Mouse (Mus musculus): Measurements from ENCODE around the gene Phf10.
A peak's percentile ranks its signal among the peaks of the same experiment; 100 is the strongest.
"Not testable (repeated sequence)": the region's sequence is repeated elsewhere in the genome, so short reads cannot be mapped to it uniquely, and the experiment has no call there.

The Phf10 gene

DNA sequence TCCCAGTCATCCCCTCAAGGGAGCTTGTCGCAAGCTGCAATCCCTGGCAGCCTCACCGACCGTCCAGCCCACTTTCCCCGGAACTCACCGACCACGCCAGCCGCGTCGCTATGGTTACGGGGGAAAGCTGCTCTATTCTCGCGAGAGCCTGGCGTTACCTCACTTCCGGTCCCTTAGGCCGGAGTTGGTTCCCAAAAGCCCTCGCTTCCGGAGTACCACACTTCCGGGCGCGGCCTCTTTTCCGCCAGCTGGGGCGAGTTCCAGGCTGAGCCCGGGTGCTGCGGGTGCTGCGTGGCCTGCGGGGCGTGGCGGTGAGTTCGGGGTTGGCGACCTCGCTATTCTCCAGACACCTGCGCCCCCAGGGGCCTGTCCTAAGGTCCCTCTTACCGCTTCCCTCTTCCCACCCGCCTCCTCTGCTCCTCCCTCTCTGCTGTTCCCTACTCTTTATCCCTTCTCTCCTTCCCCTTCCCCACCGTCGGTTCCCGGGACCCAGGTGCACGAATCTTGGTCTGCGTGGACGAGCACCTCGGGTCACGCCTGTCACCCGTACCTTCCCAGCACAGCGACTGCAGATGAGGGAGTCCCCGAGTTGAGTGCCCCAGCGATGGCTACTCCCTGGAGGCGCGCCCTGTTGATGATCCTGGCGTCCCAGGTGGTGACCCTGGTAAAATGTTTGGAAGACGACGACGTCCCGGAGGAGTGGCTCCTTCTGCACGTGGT lies 17.9 kb downstream of the Phf10 start, which contains the start of the genes Wdr27 and 1600012H06Rik:
Gene Wdr27, minus strand, starts transcription at position 150 of the 720 bp plus-strand sequence.
Gene 1600012H06Rik, plus strand, starts transcription at position 176 of the 720 bp plus-strand sequence.
- peak; percentile 100 for DNase-seq

DNA sequence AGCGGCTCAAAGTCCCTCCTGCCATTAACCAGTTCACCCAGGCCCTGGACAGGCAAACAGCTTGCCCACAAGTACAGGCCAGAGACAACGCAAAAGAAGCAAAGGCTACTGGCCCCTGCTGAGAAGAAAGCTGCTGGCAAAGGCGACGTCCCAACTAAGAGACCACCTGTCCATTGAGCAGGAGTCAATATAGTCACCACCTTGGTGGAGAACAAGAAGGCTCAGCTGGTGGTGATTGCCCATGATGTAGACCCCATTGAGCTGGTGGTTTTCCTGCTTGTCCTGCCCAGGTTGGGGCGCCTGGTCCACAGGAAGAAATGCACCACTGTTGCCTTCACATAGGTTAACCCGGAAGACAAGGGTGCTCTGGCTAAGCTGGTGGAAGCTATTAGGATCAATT lies 18.9 kb downstream of the Phf10 start:
- not testable (repeated sequence) for DNase-seq

DNA sequence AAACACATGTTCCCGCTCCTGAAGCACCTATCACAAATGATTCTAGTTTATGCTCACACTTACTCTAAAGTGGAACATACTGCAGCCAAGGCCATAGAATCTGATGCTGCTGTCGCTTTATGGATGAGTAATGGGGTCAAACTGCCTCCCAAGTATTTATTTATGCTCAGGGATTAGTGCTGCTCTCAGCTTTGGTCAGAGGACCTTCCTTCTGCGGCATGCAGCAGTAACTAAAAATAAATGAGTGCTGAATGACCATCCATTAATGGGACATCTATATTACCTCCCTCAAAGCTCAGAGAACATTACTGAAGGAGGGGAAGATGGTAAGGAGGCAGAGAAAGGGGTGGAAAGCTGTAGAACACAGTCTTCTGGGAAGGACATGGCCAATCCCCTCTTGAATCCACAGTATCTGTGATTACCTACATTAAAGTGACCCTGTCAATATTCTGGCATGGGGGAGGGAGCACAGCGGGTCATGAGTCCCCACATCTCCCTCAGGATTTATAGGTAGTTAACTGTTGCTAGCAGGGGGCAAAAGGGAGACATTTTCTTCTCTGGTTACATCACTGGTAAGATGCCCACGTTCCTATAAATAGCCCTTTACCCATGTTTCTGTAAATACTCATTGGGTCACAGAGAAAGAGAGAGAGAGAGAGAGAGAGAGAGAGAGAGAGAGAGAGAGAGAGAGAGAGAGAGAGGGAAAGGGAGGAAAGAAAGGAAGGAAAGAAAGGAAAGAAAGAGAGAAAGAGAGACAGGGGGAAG lies 25.1 kb downstream of the Phf10 start:
- no peak for DNase-seq

DNA sequence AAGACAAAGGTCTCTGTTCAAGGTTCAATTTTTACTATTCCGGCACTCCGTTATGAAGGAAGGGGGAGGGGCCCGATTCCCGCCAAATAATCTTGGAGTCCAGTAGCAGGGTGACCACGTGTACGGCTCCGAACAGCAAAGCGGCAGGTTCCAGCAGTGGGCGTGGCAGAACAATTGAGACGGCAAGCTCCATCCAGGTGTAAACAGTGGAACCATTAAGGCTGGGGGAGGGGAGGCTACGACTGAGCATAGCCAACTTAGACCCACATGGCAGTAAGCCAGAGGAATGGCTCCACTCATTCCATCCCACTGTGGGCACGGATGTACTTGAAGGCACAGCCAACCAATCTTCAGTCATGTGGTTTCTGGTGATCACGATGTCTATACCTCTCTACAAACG lies 25.8 kb downstream of the Phf10 start:
- not testable (repeated sequence) for DNase-seq

DNA sequence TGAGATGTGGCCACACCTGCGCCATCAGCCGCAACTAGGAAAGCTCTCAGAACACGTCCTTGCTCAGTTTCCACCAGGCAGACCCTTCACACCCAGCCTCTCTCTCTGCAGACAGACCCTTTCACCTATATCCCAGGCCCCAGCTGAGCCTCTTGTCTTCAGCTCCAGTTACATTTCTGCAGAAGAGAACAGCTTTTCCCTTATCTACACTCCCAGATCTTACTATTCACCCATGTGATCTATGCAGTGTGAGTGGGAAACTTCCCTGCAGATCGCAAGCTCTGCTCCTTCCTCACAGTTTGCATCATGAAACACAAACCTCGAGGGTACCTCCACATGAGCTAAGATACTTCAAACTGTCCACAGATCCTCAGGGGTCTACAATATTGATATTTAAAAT lies 29.6 kb downstream of the Phf10 start:
- DNase-seq: no peak

DNA sequence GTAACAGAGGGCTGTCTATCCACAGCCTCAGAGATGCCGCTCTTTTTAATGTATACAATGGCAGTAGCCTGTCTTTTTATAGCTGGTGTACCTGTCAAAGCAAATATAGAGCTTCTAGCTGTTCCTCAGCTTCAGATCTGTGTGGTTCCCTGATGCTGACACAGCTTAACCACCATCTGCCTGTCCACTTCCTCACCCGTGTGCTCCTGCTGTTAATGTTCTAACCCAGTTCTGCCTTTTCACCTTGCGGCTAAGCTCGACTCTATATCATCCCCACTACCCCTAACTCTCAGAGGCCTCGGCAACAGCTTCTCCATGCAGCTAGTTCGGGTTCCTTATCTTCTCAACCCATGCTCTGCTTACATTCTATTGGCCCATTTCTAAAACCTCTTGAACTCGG lies 30.4 kb downstream of the Phf10 start:
- no peak for DNase-seq

DNA sequence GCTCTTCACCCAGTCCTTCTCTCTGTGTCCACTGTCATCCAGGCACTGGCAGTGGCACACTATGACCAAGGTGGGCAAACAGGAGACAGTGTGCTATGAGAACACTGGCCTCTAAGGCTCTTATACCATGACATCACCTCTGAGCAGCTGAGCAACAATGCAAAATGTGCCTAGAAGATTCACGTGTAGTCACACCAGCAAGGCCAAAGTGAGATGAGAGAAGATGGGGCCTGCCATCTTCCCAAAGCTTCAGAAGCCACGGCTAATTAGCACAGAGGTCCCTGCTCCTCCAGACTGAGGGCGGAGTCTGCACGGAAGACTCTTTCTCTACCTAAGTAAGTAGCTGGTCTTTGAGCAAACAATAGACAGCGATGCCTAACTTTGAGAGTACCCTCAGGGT lies 32.4 kb downstream of the Phf10 start:
- DNase-seq: no peak

DNA sequence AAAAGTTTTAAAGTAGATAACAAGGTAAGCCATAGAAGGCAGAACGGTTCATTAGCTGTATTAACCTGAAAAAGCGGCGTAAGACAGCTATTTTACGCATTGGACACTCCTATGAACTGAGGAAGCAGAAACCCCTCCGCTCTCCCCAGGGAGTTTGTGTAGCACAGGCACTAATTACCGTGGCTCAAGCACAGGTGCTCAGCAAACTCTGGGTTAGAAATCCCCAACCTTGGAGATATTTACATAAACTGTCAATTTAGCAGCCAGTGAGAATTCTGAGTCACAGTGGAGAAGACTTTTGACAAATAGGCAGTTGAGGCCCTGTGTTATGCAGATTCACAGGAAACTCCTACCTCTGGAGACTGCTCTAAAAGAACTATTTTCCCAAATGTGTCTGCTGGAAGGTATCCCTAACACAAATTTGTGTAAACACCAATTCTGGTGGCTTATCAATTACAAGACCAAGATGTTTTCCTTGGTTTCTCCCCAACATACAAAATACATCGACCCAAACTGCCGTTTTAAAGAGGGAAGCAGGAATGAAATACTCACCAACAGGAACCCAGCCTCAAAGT lies 33.3 kb downstream of the Phf10 start:
- no peak for DNase-seq

DNA sequence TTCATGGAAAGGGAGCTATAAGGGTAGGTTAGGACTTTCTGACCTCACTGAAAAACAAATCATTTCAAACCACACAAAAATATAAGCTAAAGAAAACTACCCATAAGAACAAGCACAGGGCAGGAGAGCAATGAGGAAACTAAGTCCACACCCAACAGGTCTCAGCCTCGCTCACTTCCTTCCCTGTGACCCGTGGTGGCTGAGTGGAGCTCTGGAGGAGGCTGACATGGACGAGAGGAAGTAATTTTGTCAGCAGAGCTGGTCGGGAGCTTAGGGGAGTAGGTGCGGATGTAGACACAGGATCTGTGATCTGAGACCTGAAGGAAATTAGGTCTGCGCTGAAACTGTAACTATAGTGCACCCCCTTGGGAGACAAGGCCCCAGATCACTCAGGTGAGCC lies 39.5 kb downstream of the Phf10 start:
- no peak for DNase-seq

DNA sequence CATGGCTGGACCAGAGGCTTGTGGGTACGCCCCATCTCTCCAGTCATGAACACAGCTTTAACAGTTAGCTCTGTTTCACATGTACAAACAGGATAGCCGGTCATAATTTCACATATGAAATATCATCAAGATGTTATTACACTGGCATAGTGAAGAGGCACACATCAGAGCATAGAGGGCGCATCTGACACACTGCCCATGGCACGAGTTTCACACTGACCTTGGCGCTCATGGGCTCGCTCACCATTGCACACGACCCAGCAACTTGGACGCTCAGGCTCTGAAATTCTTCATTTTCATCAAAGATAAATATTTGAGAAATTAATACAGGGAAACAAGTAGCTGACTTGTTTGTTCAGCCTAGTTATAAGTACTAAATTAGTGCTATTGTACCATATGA lies 43.2 kb downstream of the Phf10 start:
- DNase-seq: no peak

DNA sequence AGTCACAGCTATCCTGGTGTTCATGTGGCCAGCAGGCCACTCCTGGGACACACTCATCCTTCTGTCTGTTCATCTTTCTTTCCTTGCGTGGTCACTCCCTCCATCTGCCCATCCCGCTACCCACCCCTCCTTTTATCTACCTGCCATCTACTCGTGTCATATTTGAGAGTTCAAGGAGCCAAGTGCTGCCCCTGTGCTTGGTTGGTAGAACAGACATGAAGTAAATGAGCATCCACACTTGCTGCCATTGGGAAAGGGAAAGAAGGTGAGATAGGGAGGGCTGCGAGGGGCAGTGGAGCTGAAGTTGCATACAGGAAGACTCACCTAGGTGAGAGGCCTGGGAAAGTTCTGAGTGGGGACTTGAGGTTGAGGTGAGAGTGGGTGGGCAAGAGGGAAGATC lies 46.7 kb downstream of the Phf10 start:
- no peak for DNase-seq

DNA sequence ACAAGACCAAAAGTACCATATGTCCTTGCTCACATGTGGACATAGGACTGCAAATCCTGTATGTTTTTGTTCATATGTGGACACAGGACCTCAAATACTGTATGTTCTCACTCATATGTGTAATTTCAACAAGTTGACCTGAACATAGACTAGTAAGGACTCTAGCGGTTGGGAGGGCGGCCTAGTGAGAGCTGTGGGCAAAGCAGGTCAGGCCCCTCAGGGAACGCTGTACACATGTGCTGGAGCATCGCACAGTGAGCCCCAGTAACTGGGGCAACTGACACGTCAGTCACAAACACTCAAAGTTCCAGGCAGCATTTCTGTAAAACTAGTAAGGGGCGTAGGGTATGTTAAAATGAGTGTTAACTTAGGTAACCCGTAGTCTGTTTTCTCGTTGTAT lies 48.1 kb downstream of the Phf10 start:
- no peak for DNase-seq

DNA sequence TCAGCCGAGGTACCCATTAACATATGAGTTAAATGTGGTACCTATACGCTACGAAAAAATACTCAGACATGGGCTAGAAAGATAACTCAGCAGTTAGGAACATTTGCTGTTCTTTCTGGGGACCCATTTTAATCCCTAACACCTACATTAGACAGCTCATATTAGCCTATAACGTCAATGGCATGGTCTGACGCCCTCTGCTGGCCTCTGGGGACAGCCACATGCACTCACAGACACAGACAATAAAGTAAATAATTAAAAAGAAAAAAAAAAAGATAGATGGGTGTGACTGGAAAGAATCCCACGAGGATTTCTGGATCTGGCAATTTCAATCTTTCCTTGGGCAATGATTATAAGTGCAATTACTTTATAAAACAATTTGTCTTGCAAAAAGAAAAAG lies 48.7 kb downstream of the Phf10 start:
- no peak for DNase-seq

DNA sequence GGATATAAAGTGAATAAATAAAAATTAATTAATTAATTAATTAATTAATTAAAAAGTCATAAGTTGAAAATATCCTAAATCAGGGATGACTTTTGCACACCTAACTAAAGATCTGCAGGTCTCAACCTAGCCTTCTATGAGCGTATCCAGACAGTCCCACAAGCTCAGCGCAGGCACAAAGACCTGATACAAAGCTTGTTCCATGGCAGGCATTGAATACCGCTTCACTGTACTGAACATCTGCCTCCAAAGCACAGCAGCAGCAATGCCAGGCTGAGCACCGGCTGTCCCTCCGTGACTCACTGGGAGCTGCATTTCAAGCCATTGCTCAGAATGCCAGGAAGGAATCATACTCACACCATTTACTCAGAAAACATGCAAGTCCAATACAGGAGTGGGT lies 50.3 kb downstream of the Phf10 start:
- DNase-seq: no peak

DNA sequence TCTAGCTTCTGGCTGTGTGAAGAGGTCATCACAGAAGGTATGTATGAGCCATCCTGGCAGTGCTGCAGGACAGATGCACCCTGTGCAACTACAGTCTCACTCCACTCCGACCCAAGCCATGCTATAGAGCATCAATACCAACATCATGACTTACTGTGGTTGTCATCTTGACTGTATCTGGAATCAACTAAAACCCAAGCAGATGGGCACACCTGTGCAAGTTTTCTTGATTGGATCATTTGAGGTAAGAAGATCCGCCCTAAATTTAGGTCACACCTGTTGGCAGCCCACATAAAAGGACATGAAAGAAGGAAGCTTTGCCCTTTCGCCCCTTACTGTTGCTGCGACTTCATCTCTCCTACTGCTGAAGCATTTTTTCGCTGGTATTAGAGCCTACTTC lies 51.7 kb downstream of the Phf10 start:
- DNase-seq: no peak

DNA sequence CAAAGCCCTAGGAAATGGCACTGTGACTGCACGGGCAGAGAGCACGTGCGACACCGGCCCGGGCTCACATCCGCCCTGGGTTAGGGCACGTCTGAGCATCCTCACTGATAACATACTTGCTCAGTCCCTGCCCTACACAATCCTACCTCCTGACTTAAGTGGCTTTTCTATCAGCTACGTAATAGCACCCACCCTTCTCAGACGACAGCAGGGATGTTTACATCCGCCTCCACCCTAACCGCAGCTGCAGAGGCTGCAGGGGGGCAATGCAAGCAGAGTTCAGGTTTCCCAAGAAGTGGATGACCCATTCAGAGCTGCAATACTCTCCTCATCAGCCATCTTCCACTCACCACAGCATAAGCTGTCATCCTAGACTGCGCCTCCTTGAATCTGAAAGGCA lies 53.9 kb downstream of the Phf10 start:
- no peak for DNase-seq

DNA sequence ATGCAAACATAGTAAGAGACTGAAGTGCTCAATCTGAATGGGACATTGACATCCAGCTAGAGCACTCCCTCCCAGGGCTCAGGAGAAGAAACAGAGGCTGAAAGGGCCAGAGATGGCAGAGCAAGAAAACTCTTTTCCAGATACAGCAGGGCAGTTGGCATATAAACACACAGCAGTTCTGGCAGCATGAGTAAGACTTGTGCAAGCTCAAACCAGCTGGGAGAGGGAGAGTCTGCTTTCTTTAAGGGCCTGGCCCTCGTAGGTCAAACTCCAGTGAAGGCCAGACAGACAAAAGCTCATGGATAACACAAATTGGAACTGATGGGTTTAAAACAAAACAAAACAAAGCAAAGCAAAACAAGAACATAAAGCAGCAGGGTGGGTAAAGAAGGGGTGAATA lies 54.5 kb downstream of the Phf10 start:
- DNase-seq: no peak

DNA sequence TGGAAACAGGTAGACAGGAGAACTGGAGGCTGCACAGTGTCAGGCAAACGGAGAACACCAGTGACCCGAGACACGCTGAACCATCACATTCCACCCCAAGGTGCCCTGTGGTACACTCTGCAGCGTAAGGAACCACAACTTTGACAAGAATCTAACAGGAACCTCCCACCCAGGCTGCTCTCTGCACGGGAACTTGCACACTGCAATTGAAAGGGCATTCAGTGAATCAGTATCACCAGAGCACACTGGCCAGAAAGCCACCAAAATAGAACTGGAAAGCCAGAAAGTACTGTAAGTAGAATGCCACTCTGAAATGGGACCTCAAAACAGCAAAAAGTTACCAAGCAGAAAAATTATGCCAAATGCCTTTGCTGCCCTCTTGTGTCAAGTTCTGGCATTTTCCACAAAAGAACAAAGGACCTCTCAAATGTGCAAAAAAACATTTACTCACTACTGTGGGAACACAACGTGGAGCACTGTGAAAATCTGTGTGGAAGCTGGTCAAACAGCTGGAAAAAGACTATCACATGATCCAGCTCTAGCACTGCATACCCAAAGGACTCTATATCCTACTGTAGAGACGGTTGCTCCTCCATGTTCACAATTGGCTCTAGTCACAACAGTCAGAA lies 56.3 kb downstream of the Phf10 start:
- peak; percentile 80 for DNase-seq

DNA sequence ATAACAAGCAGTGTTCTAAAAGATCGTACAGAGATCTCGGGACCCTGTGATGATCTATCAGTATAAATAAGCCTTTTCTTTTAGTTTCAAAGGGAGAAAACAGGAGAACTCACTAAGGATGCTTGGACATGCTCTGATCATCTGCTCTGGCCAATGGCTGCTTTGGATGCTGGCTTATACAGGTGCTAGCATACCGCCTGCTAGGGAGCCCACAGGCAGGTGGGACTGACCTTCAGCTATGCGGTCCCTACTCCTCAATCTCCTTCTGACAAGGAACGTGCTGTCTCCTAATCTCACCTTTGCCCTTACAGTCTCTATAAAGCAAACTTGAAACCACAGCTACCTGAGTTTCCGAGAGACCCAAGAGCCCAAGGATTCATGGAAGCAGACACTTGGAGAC lies 56.9 kb downstream of the Phf10 start:
- DNase-seq: no peak

DNA sequence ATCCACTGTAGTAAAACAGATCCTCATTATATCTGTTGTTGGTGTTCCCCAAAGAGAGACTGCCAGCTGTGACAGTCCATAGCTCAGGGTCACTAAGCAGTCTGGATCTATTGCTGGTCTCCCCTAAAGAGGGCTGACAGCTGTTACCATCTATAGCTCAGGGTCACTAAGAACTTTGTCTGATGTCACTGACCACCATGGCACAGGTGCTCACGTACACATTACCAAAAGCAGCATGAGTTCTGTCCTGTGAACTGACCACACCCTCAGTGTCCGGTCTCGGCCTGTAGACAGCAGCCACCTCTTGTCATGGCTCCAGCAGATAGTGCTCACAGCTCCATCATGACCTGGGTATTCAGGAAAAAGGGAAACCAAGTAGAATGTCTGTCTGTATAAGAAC lies 57.9 kb downstream of the Phf10 start:
- no peak for DNase-seq

DNA sequence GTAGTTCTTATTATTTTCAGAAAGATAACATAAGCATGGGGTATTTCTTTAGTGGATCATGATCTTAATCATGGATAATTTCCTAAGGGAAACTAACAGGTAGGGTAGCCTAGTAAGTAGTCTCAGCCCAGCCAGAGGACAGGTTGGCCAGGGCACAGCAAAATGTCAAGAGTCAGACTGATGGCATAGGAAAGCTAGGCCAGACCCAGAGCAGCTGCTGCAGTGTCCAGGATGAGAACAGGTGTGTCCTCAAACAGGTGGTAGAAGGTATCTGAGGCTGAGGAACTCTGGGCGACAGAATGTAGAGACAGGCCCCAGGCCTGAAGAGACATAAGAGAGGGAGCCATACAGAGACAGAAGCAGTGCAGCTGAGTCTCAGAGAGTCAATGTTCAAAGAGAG lies 62.1 kb downstream of the Phf10 start:
- DNase-seq: no peak

DNA sequence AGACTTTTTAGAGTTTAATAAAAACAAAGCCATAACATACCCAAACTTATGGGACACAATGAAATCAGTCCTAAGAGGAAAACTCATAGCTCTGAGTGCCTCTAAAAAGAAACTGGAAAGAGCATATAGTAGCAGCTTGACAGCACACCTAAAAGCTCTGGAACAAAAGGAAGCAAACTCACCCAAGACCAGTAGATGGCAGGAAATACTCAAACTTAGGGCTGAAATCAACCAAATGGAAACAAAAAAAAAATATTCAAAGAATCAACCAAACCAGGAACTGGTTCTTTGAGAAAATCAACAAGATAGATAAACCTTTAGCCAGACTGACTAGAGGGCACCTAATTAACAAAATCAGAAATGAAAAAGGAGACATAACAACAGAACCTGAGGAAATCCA lies 66.0 kb downstream of the Phf10 start:
- not testable (repeated sequence) for DNase-seq
